Mouse (Mus musculus) mouse trophoblast stem cell (cell line): ENCODE measurements around the gene Fsd2.

Experiments used
- in situ Hi-C, 2 experiments: fragments of 300-500 bp; cut with MseI, MboI; formaldehyde crosslinking; loops; 2 replicates in 1 of 2; 3 replicates in 1 of 2; pipeline ENCODE4 v1.15.1; 2025

The Fsd2 gene

DNA sequence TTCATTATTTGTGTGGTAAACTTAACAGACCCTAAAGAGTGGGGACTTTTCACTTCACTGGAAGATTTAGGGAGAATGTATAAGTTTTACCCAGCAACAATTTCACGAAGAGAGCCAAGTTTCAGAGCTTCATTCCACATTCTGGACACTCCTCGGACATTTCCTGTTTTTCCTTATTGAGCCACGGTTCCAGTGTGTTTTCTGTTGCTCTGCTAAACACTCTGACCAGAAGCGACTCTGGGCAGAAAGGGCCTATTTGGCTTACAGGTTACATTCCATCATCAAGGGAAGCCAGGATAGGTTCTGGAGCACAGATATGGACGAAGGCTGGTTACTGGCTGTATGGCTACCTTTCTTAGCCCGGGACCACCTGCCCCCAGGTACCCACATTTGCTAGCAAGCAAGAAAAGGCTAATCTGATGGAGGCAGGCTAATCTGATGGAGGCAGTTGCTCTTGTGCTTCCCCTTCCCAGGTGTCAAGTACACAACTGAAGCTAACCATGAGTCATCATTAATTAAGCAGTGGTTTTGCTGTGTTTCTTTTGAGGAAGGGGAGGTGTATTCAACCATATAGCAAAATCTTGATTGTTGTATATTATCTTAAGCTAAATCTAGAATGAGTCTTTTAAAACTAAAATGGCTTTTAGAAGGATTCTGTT is 6.0 kb upstream of the Fsd2 start:
- in situ Hi-C loops = no loop called here

DNA sequence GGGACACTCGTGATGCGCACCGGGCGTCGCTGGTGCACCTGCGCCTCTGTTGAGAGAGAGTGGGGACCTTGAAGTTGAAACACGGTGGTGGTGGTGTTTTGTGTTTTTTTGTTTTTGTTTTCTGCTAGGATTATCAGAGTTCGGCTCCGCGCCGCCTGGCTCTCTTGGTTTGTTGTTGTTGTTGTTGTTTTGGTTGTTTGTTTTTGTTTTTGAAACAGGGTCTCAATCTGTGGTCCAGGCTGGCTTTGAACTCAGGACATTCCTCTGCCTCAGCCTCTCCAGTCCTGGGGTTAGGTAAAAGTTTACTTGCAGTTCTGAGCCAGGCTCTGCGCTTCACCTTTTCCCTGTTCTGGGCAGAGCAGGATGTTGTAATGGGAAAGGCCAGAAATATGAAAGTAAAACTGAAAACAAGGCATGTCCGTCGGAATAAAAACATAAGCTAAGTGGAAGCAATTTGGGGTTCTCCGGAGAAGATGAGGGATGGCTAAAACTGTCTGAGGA is 5.2 kb upstream of the Fsd2 start:
- in situ Hi-C loops = no loop called here

DNA sequence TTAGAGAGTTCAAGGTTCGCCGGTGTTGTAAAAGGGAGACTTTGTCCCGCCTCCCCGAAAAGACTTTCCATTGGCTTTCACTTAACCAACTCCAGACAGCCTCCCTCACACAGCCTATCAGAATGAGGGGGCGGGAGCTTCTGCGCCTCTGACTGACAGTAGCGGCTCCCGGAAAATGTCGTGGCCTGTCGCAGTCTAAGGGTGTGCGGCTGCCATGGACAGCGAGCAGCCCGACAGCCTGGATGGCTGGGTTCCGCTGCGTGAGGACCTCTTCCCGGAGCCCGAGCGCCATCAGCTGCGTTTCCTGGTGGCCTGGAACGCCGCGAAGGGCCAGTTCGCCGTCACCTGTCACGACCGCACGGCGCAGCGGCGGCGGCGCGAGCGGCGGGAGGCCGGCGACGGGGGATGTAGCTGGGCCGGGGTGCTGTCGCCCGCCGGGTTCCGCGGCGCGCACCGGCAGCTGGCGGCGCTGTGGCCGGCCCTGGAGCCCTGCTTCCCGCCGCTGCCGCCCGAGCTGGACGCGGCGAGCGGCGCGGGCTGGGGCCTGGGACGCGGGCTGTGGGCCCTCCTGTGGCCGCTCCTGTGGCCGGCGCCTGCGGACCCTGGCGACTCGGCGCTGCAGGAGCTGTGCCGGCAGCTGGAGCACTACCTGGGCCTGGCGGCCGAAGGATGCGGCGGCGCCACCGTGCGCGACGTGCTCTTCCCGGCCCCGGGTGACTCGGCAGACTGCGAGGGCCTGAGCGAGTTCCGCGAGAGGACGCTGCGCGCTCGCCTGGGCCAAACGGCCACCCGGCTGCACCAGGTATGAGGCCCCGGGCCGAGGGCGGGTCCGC is 4.6 kb upstream of the Fsd2 start, which contains the start of gene Whamm:
TSS of gene Whamm (plus strand) at position 159 of the 833 bp plus-strand sequence.
- in situ Hi-C loops = no loop called here

DNA sequence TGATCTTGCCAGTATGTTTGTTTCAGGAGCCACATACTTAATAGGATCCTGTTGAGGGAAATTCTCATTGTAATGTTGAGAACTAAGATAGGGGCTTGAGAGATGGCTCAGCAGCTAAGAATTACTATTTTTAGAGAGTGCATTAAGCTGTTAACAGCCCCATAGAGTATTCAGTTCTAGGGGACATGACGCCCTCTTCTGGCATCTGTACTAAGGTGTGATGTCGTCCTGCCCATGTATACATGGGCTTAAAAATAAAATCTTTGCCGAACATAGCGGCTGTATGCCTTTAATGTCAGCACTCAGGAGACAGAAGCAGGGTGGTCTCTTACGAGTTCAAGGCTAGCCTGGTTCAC is 4.0 kb upstream of the Fsd2 start:
- in situ Hi-C loops = no loop called here

DNA sequence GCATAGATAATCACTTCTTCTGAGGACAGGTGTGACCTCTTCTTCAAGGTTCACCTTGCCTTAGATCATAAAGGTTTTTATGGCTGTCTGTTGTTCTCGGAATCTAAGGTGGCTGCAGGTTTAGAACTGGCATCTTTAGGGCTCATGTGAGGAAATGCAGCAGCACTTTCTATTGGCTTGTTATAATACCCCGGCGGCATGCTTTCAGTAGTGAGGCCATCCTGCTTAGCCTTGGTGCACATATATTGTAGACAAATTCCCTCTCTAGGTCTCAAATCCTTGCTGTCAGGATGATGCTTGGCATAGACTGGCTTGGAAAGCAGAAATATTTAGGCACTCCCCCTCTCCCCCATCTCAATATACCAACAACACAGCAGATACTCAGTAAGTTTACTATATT is 3.5 kb upstream of the Fsd2 start:
- in situ Hi-C loops = no loop called here

DNA sequence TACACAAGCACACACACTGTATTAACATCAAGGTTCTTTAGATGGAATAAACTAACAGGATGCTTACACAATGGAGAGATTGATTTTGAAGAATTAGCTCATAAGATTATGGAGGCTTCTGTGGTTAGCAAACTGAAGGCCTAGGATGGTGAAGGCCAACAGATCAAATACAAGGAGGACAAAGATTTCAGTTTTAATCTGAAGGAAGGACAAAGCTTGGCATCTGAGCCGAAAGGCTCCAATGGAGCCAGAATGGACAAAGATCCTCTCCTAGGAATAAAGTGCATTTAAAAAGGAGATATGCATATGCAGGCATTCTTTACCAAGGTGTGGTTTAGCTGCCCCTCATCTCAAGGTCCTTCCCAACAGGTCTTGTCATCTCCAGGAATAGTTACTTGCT is 3.1 kb upstream of the Fsd2 start:
- in situ Hi-C loops = no loop called here

DNA sequence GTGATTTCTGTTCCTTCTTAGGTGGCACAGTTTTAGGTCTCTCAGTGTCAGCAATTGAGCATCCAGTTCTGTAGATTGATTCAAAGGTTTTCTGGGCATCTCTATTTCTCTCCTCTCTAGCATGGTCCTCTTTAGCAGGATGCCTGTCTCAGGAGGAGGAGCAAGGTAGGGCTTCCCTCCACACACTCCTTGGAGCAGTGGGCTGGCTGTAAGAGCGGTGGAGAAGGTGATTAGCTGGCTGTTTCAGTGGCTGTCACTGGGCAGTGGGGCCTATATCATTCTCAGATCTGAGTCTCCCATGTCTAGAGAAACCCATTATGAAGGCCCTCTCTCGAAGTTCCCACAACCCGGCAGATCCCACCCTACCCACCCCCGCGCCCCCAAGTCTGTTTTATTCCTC is 652 bp upstream of the Fsd2 start:
- in situ Hi-C loops = no loop called here

DNA sequence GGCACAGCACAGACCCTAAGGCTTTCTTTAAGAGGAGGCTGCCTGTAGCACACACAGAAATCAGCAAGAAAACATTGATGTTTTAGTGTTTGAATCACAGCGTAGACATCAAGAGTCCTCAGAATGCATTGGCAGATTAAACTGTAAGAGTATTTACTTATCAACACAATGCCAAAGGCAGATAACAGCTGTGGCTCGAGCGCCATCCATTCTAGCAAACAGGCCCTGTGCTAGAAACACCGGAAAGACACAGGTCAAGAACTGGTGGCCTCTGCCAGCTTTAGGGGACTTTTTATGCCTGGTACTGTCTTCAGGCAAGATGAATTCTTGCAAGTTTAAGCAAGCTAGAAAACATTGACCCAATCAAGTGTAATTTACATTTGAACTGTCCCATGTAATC is 412 bp downstream of the Fsd2 start:
- in situ Hi-C loops = no loop called here

DNA sequence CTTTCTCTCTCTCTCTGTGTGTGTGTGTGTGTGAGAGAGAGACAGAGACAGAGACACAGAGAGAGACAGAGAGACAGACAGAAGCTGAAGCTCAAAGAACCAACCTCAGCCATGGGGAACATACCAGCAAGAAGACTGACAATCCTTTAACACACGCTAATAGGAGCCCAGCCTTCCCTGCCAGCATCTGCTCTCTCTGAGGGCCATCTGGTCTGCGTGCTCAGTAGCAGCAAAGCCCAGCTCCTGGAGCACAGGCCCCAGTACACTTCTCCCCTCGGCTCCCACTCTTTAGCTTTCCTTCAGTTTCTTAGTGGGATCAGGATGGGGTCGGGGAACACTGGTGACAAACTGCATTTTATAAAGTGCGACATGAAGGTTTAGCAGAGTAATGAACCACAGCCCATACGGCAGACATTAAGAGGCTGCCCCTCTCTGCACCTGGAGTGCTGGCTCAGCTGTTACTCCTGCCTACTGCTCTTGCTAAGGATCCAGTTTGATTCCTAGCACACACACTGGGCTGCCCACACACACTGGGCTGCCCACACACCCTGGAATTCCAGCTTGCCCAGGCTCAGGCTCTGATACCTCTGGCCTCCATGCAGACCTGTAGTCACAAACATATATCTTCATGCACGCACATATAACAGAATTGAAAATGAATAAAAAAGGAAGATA is 1.2 kb downstream of the Fsd2 start:
- in situ Hi-C loops = no loop called here

DNA sequence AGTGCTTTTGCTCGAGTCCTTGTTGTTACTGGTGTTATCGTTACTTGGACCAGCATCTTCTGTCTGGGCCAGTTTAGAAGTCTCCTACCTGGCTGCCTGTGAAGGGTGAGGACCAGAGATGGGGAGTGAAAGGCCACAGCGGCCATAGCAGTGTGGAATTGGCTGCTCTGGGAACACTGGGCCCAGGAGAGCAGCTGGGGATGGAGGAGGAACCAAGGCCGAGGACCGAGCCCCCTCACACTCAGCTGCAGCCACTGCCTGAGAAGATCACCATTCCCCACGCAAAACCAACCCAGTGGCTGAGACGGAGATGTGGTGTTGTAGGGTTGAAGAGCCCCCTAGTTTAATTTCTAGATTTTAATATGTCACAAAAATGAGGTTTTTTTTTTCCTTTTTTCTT is 2.0 kb downstream of the Fsd2 start:
- in situ Hi-C loops = no loop called here

DNA sequence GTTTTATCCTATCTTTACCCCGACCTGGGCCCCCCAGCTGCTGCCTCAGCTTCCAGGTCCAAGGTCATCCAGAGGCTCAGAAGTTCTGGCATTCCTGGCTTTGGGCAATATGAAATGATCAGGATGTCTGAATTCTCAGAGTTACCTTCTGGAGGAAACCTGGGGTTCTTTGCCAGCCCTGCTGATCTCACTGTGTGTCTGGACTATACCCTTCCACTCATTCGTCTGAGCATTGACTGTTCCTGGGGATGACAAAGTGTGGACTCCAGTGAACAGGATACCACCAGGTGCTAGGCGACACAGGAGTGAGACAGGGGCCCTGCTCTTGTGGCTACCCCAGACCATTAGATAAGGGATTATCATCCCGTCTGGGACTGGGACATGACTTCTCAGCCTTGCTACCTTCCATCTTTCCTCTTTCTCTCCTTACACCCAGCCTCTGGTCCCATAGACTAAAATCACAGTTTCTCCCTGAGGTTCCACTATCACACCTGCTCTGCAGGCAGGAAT is 3.2 kb downstream of the Fsd2 start:
- in situ Hi-C loops = no loop called here

DNA sequence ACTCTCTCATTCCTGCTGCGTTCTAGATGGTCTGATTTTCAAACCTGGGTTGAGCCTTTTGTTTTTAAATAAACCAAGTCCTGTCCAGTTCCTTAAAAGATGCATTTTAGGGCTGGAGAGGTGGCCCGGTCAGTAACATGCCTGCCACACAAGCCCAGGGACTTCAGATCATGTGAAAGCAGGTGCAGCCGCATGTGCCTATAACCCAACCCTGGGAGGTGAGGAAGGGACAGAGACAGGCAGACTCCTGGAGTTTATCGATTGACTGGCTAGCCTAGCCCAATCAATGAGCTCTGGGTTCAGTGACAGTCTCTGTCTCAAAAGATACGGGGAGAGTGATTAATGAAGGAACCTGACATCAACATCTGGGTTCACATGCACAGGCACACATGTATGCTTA is 5.5 kb downstream of the Fsd2 start:
- in situ Hi-C loops = no loop called here

DNA sequence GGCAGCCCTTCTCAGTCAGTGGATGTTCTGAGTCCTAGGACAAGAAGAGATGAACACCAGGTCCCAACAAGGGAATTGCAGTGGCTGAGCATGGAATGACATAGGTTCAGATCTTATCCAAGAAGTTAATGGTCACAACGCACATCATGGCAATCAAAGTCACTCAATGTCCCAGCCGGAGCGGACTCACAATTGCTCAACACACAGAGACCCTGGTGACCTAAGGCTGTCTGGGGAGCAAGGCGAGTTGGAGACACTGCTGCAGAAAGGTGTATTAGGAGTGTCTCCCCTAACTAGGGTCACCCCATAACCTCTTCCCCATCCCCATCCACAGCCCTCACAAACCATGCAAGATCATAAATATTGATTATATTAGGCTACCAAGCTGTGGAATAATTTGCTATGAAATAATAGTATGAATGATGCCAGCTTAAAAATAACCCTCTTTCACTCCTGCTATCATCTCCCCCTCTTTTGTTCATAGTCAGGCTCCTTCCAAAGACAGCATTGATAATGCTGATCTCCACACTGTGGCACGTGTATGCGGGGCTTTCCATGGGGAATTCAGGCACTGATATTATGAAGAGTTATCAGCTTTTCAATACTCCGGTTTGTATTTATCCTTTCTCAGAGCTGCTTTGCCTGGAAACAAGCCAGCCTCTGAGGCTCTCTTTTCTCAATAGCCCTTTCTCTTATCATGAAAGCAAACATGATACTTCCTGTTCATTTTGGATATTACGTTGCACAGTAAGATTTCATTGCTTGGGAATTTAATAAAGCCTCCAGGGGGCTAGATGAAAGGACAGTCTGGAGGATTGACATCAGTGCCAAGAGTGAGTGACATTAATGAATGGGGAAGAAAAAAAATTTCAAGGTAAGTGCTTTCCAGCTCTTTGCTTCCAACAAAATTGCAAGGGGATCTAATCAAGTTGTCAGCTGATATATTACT is 6.4 kb downstream of the Fsd2 start:
- in situ Hi-C loops = no loop called here

DNA sequence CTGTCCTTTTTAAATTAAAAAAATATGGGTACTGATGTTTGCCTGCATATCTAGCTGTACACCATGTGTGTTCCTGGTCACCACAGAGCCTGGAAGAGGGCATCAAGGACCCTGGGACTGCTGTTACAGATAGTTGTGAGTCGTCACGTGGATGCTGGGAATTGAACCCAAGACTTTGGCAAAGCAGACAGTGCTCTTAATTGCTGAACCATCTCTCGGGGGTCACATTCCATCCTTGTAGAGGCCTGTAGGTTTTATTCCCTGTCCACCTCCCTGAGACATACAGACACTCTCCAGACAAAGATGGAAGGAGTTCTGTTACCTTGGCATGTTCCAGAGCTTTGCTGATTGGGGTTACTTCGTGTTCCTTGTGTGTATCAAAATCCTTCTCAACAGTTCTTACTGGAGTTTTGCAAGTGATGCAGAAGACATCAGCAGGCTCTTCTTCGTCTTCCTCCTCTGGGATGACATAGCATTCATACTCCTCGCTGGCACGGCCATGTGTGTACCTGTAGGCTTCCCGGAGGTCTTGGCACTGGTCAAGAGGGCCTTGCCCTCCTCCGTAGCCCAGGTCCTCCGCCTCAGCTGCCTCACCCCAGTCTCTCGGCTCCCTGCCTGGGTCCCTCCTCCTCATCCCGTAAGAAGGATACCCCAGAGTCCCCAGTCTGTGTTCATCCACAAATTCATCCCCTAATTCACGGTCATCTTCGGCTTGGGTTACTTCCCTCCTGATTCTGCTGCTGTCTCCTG is 7.3 kb downstream of the Fsd2 start:
- in situ Hi-C loops = no loop called here

DNA sequence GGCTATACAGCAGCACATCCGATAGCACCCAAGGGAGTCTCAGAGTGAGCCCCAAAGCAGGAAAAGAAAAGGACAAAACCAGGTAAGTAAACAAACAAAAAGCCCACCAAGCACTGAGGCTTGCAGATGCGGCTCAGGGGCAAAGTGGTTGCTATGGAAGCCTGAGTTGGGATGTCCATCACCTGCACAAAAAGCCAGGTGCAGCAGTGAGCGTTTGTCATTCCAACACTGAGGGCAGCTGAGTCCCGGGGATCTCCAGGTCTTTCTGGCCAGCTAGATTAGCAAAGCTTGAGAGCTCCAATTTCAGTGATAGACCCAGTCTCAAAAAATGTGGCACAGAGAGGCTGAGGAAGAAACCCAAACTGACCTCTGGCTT is 8.8 kb downstream of the Fsd2 start:
- in situ Hi-C loops = no loop called here

DNA sequence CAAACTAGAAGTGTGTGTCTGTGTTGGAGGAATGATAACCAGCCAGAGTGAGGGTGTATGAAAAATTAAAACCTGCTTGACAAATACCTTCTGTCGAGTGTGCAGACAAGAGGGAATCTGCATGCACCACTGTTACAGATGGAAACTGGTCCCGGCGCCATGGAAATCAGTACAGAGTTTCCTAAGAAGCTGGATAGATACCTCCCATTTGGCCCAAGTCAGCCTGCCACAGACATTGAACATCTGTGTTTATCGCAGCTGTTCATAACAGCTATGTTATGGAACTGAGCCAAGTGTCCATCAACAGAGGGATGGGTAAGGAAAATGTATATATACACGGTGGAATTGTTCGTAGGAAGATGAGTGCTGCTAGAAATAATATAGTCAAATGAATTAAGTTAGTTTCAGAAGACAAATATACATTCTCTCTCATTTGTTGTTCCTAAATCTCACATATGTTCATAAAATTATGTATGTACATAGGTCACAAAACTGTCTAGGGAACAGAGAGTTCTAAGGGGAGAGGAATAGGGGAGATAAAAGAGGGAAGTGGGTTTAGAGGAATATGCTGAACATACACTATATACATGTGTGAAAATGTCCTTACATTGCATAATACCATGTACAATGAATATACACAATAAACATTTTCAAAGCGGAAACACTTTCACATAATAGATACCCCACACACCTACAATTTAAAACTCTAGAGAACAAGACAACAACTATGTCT is 9.3 kb downstream of the Fsd2 start:
- in situ Hi-C loops = no loop called here

DNA sequence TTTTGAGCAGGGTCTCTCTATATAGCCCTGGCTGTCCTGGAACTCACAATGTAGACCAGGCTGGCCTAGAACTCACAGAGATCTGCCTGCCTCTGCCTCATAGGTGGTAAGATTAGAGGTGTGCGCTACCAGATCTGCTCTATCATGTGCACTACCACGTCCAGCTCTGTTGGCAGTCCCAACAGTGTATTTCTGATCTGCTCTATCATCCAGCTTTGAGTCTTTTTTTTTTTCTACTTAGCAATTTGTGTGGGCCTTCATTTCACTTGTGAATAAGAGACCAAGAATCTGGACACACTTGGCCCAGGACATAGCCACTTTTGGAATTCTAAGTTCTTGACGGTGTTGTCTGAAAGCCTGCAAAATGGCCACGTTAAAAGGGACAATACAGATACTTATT is 9.9 kb downstream of the Fsd2 start:
- in situ Hi-C loops = no loop called here

DNA sequence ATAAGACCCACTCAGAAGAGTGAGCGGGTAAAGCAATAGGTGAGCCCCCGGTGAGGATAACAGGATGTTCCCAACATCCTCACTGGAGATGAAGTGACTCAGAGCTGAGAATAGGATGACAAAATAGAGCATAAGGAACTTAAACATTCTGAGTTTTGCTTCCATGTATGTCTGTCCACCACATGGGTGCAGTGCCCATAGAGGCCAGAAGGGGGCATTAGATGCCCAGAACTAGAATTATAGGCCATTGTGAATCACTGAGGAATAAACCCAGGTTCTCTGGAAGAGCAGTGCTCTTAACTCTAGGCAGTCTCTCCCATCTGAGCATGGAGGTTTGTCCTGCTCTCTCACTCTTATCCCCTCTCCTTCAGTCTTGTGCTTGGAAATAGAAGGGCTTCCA is 12.4 kb downstream of the Fsd2 start:
- in situ Hi-C loops = no loop called here

DNA sequence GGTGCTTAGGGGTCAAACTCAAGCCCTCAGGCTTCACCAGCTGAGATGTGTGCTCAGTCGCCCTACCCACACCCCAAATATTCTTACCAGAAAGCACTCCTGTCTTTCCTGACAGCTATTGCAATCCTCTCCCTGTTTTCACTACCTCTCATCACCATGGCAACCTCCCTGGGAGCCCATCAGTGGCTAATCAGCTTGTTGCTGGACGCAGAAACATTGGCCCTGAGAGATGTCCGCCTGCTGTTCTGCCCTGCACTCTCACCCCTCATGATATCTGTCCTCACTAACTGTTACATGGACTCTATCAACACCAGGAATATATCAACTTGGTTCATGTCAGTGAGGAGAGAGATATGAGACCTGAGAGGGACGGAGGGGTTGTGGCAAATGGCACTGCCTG is 13.2 kb downstream of the Fsd2 start:
- in situ Hi-C loops = no loop called here

DNA sequence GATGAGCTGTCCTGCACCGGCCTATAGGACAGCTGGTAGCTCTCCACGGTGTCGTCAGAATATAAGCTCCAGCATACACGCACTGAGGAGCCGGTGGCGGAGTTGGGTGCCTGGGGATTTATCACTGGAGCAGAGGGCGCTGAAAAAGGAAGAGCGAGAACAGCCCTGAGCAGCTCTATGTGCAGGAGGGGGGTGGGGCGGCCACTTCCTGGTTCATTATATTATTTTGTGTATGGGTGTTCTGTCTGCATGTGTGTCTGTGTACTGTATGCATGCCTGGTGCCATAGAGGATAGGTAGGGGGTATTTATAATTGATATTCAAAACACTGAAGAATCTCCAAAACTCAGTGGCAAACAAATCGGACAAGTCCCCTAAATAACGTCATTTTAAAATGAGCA is 17.9 kb downstream of the Fsd2 start:
- in situ Hi-C loops = no loop called here
